Mouse (Mus musculus): ENCODE results near the gene Rnls.

Rnls gene

DNA sequence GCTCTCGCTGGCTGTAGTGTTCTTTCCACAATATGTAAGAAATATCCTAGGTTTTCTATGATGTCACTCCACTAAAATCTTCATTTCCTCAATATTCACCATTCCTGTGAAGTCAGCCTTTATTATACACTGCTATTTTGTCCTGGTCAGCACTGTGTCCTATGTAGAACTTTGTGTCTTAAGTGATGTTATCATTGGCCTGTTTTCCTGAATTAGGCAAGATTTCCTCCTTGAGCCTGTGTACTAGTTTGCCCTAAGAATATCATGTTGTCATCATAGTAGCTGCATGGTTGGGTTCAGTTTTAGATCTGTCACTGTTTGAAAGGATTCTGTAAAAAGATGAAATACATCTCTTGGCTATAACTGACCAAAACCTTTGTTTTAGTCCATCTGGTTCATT lies 203.3 kb downstream of the Rnls start:
- DNase-seq (ENCODE audit: low spot score): no peak

DNA sequence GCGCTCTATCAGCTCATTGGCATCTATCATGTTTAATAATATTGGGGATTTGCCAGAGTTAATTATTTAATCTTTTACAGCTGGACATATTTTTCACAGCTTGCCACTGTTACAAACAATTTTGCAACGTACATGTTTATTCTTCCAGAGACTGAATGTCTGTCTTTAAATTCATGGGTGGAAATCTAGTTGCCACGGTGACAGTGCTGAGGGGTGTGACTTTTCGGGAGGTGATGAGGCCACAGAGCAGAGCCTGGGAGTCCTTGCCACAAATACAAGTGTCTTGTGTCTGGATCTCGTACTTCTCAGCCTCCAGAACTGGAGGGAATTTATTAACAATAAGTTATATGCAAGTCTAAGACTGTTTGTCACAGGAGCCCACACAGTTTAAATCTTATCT lies 212.5 kb downstream of the Rnls start:
- no peak for DNase-seq (ENCODE audit: low spot score)

DNA sequence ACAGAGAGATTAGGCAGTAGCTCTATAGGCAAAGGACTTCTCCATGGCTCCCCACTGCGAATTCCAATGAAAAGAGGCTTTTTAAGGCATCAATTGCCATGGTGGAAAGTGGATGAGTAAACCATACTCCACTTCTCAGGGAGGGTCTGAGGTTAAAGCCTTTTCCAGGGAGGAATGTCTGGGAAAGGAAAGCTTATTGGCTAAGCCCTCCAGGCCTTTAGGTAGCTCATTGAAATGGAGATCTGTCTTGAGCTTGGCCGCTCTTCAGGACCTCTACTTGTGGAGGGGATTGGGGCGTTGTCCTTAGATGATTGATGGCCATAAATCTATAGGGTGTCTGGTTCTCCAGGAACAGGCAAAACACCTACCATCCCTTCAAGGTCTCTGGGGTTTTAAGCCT lies 213.2 kb downstream of the Rnls start:
- DNase-seq (ENCODE audit: low spot score): no peak

DNA sequence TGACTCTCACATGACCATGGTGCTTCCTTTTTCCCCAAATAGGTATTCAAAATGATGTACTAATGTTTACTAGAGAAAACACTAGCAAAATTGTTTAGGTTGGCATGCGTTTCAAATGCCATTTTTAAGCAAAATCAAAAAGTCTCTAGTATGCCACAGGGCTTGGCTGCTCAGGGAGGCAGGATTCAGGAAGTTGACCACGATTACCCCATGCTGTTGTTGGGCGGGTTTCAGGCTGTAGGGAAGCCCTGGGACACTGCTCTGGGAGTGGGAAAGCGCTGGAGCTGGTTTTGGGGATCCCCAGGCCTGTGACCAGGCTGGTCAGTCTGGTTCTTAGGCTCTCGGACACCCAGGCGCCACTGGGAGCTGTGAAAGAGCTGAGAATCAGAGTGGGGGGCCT lies 213.7 kb downstream of the Rnls start:
- DNase-seq (ENCODE audit: low spot score): no peak

DNA sequence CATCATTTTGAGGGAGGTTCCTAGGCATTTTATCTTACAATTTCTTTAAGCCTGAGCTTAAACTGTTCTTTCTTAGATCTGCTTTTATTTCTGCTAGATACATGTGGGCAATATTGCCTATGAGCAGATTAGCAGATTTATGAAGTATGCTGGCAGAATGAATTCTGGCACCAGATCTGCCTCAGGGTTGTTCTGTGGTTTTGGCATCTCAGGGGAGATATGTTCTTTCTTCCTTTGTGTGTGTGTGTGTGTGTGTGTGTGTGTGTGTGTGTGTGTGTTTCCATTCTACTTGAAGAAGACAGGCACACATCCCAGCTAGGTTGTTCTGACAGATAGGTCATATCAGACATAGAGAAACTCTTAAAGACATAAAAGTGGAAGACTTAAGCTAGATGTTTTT lies 218.1 kb downstream of the Rnls start:
- no peak for DNase-seq (ENCODE audit: low spot score)

DNA sequence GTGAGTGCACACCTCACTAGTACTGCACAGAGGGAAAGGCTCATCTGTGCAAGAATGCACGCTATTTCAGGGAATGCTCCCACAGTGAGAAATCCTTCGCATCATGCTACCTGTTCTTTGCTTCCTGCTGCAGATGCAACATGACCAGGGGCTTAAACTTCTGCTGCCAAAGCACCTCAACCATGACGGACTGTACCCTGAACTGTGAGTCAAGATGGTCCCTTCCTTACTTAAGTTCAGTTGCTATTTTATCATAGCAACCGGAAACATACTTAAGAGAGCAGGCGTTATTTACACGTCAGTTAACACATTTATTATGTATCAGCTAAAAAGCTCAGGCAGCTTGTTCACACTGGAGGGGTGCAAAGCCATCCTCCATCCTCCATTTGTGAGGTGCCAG lies 222.2 kb downstream of the Rnls start:
- no peak for DNase-seq (ENCODE audit: low spot score)

DNA sequence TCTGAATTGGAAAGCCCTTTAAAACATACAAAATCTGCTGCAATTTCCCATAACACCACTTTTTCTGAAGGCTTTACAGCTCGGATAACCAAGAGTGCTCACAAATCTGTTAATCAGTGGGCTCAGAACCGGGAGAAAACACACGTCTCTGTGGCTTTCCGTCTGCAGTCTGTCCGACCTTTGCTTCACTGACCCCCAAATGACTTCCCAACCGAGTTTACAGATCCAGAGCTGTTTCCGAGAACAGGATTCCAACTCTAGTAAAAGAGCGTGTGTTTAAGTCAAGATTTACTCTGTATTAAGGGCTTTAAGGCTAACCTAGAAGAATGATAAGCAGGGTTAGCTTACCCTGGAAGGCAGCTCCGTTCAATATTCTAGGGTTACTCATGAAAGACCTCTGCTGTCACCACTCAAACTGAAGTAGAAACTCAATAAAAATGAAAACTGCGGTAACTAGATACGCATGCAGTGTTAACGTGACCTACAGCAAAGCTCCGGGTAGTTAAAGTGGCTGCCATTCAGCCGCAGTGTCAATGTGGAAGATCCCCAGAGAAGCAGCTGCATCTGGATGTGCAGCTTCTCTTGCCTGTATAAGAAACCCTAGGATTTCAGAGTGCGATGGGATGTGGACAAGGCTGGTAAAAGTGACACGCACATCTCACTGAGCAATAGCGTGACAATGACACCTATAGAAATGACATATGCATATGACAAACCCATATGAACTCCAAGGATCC lies 224.4 kb downstream of the Rnls start:
- no peak for DNase-seq (ENCODE audit: low spot score)

DNA sequence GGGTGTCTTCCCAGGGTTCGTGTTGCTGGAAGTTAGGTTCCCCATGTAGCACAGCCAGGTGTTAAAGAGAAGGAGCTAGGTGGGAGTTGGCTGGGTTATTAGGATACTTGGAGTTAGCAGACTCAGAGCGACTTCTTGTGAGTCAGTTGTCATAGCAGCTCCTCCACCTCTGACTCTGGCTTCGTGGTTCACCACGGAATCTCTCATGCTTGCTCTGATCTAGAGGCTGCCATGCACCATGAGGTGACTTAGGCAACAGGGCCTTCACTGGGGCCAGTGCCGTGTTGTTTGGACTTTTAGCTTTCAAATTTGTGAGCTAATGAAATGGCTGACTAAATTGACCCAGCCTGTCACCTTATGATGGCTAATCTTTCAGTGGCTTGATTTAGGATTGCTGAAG lies 227.3 kb downstream of the Rnls start:
- DNase-seq (ENCODE audit: low spot score): no peak

DNA sequence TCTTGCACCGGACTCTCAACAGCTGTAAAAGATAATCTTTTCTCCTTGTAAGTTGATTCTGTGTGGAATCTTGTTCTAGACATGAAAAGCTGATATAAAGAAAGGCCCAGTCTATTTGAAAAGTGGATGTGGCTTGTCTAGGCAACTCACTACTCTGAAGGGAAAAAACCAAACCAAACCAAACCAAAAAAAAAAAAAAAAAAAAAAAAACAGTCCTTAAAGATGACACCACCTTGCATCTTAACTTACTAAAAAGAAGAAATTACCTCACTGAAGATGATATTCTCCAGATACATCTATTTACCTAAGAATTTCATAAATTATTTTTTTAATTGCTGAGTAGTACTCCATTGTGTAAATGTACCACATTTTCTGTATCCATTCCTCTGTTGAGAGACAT lies 230.2 kb downstream of the Rnls start:
- no peak for DNase-seq (ENCODE audit: low spot score)

DNA sequence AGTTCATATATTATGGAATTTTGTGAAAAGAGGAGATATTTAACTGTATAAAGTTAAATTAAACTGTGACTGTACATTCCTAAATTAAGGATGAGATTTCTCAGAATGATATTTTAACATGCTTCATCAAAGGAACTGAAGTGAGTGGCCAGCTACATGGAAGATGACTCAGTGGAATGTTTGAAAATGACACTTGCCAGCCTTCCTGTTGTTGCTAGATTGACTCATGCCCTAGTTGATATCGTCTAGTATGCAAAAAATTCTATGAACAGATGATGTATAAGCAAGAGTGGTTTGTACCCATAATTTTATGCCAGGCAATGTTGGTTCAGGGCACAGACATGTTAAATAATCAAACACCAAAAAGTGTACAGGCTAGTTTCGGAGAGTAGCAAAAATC lies 232.2 kb downstream of the Rnls start:
- no peak for DNase-seq (ENCODE audit: low spot score)

DNA sequence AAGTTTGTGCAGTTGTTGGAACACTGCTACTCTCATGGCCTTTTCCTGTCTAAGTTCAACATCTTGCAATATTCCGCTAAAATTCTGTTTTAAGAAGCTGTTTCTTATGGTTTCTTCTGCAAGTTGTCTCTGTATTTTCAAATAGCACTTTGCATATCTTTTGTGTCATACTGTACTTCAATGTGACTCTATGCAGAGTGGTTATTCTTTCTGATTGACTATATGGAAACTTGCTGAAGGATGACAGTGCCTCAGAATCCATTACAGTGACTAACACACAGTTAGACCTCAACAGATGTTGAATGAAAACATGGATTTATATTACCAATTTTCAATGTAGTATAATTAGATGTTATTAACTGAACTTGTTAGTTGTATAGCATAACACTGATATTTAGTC lies 232.9 kb downstream of the Rnls start:
- DNase-seq (ENCODE audit: low spot score): no peak

DNA sequence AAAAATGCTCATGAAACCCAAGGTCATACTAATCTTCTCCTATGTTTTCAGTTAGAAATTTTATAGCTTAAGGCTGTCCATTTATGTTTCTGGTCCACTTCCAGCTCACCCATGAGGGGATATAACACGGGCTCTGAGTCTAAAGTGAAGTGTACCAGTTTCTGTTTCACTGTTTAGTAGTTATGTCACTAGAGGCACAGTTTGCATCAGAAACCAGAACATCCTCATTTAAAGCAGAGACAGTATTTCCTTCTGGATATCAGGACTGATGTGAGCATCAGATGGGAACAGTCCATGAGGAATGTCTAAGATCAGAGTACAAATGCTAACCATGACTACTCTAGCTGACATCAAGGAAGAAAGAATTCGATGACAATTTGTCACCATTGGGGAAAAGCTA lies 233.9 kb downstream of the Rnls start:
- DNase-seq (ENCODE audit: low spot score): no peak

DNA sequence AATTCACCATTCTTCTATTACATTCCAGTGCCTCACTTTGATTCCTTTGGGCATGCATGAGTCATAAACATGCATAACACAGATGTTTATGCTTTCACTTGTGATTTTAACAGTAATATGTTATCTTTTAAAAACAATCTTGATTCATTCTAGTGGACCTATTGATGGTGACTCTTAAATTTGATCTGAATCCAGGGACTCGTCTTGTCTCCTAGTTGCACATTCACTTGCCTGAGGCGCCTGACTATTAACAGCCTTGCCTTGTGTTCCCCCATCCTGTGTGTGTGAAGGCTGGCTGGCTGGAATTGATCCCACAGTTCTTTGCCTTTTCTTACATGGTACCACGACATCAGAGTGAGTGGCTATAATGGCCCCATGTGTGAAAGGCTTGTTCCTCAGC lies 243.7 kb downstream of the Rnls start:
- no peak for DNase-seq (ENCODE audit: low spot score)

DNA sequence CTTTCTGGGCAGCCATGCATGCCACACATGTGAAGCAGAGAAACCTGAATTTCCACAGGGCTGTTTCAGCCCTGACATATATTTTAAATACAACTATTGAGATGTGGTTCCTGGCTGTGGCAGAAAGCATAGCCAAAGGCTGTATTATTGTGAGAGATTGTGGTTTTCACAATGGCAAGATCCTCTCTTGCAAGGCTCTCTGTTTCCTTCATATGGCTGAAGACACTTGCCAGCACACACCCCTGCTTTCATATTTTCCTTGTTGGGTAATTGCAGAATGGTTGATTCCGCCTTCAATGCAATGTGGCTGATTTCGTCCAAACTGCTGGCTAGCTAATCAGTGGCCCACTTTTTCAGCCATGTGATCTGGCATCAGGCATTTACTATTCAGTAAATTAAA lies 248.9 kb downstream of the Rnls start:
- DNase-seq (ENCODE audit: low spot score): no peak

DNA sequence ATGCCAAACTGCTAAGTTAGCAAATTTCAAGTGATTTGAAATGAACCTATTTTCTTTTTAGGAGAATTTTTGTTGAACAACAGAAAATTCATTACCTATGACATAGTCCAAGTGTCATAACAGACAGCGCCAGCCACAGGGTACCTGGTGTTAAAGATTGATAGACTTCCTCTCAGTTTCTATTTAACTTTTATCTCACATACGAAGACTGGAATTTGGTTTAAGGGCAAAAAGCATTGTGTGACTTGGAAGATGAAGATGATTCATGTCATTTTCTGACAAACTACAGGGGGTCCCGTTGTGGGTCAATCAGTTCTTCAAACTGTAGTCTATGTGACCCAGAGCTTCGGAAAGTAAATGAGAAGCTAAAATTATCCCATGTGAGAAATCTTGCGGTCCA lies 254.8 kb downstream of the Rnls start:
- no peak for DNase-seq (ENCODE audit: low spot score)

DNA sequence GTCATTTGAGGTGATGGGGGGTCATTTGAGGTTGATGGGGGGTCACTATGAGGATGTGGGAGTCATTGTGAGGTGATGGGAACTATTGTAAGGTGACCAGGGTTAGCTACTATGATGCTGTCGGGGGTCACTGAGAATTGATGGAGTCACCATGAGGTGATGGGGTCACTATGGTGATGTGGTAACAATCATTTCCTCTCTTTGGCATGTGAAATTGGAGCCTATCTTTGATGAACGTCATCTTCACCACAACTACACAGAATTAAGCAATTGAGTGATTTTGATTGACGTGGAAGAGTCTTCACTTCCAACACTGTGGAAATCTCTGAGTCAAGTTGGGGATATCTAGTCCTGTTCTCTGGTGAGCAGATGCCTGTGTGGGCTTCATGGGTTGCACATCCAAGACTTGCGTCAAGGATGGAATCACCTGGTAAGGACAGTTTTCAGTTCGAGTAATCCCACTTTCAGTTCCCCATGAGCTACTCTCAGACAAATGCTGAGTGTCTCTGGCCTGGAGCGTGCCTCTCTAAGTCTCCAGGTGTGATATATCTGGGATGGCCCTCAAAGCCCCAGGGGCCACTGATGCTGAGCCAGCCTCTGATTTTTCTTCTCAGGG lies 269.4 kb downstream of the Rnls start:
- DNase-seq (ENCODE audit: low spot score): no peak

DNA sequence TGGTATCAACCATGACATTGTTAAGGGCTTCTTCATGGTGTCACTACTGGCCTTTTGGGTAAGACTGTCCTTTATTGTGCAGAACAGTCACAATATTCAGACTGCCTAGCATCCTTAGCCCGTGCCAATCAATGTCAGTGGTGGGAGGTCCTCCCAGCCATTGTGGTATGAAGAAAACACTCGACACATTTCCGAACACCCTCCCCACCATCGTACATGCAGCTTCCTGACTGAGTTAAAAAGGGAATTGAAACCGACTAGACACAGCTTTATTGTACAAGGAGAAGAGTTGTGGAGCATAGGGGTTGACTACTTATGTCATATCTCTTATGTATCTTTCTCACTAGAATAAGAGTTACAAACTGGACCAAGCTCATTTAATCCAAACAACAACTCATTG lies 272.1 kb downstream of the Rnls start:
- no peak for DNase-seq (ENCODE audit: low spot score)

DNA sequence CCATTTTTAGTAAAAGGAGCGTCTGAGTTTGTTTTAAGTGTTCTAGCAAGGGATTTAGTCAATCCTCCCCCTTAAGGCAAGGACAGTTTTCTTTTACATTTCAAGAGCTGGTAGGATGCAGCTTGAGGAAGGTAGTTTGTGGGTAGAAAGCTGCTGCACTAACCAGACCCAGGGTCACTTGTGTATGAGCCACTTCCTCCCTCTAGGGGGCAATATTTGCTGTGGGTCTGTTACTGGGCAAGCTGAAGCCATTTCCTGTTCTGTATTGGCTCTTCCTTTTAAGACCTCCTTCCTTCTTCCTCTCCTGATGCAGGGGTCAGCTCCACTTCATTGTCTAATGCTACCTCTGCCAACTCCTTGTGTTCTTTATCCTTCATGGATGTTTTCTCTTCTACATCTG lies 273.2 kb downstream of the Rnls start:
- DNase-seq (ENCODE audit: low spot score): no peak

DNA sequence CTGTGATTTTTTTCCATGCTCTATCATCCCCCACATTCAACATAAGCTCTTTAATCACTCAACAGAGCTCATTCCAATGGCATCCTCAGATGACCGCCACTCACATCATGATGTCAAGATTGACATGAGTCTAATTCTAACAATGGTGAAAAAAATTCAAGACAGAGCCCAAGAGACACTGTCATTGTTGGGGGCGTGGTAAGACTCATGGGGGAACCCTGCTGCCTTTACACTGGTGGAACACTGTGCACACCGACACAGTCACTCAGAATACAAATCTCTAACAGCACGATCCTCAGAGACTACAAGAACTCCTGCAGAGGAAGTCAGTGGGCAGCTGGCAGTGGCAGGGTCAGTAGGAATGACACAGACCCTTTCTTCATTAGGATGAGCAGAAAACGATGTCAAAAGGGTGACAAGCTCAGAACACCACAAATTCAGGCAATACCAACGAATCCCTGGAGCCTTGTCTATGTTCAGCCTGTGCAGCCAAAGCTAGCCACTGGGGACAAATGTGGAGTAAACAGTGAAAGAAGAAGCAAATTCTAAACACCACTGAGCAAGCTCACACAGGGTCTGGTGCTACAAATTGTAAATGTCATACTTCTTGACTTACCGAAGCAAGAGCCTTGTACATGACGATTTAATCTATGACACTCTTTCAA lies 277.3 kb downstream of the Rnls start:
- no peak for DNase-seq (ENCODE audit: low spot score)

DNA sequence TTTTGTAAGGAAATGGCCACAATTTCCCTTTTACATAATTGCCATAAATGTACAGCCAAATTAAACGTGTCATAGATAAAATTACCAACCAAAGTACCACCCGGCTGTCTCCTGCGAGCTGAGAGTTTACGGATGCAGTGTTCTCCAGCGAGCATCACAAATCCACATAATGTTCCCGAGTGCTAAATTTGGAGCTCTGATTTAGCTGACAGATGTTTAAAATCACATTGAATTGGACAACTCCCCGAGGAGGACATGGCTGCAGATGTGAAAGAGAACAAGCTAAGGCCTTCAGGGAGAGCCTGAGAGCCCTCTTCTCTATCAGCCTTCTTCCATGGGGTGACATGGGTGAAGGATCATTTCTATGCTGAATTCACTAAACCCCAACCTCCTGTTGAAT lies 278.3 kb downstream of the Rnls start:
- DNase-seq (ENCODE audit: low spot score): no peak

DNA sequence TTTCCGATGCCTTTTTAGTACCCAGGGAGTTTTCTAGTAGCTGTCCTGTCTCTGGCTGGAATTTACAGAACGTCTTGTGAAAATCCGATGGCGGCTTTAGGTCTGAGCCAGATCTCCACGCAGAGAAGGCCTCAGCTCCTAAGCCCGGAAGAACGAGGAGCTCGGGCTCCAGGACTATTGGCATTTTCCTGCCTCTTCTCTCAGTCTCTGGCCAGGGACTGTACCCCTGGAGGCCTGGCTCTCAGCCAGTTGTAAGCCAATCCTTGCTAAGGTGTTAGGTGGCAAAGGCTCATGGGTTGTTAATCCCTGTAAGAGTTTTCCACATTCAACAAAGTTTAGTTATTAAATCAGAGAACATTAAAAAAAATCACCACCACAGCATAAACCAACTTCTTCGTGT lies 281.7 kb downstream of the Rnls start:
- no peak for DNase-seq (ENCODE audit: low spot score)

DNA sequence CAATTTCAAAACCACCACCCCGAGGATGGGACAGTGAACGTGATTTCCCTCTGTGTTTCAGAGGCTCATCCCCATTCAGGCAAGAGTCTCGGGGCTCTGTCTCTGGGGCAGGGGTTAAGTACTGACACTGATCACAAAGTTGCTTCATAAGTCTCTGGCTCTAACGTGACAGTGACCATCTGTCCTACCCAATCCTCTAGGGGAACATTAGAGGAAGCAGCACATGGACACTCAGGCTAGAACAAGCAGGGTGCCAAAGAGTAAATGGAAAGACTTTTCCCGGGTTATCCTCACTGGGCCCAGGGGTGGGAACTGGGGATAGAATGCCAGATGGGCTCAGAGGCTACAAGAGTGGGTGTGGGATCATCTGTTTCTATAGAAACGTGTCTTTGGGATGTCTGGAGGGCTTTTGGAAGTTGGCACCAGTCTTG lies 282.1 kb downstream of the Rnls start:
- DNase-seq (ENCODE audit: low spot score): no peak

DNA sequence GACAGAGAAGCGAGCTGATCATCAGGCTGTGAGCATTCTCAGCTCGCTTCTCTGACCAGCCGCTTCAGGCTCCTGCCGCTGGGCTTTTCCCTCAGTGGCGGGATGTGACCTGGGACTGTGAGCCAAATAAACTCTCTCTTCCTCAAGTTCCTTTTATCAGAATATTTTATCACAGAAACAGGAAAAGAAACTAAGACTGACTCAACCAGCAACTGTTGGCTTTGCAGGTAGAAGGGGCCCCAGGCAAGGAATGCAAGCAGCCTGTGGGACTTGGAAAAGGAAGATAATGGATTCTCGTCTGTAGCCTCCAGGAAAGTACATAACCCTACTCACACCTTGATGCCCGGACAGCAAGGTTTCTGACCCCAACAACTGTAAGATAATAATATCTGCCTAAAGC lies 283.0 kb downstream of the Rnls start:
- DNase-seq (ENCODE audit: low spot score): no peak

DNA sequence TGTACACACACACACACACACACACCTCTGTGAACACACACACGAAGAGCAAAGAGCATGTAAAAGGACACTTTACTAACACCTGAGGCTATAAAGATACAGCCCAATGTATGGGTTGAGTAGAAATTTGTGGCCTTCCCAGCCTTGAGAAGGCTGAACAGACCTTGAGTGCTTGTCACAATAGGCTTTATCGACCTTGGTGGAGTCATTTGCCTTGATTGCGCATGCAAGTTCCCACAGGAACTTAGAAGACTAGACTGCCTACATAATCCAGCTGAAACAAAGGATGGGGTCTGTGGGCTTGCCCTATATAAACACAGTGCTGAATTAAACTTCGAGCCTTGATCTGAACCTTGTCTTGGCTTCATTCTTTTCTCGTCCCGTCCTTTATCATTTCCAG lies 288.2 kb downstream of the Rnls start:
- DNase-seq (ENCODE audit: low spot score): no peak

Data from ovary, postnatal 36 days (tissue).